Mouse (Mus musculus) G1E (cell line): ENCODE results near the gene Fkbp5.

ENCODE experiments used
- CTCF ChIP-seq: IDR thresholded peaks from 2 replicates; pipeline ENCODE4 v1.5.1; 2012; ENCODE audit warnings: low read depth, low read length, inconsistent platforms, mixed read lengths
- POLR2AphosphoS5 ChIP-seq: IDR thresholded peaks from 2 replicates; pipeline ENCODE4 v1.6.1; 2012; ENCODE audit warnings: low read depth, low read length, inconsistent platforms; ENCODE audit not compliant: insufficient replicate concordance

DNA sequence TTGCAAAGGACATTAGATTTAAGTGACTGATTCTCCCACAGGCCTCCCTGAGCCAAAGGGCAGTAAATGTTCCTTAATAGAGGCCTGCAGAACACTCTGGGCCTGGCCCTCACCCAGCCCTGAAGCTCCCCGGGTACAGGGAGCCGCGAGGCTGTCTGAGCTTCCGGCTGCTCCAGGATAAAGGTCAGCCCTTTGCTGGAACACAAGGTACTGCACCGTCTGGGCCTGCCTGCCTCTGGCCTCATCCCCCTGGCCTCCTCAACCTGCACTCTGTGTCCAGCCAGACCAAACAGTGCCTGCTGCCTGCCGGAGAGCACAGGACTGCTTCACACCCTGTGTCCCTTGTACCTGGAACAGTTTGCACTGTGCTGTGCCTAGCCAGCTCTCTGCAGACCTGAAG is 4.6 kb downstream of the Fkbp5 start:
- TF ChIP-seq POLR2AphosphoS5 (no peak), CTCF (no peak)
